Mouse (Mus musculus) lung, adult 2 months (tissue): ENCODE data around the gene Adgrf5.

Source experiments
- CTCF ChIP-seq: fragments of 200-500 bp; IDR thresholded peaks from 2 replicates; pipeline ENCODE4 v1.5.1; 2011; ENCODE audit warnings: mild to moderate bottlenecking, low read length, control low read depth; ENCODE audit not compliant: insufficient read depth
- POLR2A ChIP-seq: fragments of 200-500 bp; IDR thresholded peaks from 2 replicates; pipeline ENCODE4 v1.6.1; 2011; ENCODE audit warnings: low read depth, mild to moderate bottlenecking, control low read depth, low read length, borderline replicate concordance; ENCODE audit errors: extremely low read depth

- TF ChIP-seq POLR2A (no peak), CTCF (no peak)
Measured at GRCm38 (mm10) chr17:43366486-43366885, 6.2 kb downstream of the Adgrf5 start.
